Mouse (Mus musculus) lung, postnatal 0 days (tissue): Measurements from ENCODE around the gene Safb. TPM values are rescaled to one million over a fixed set of nuclear protein-coding genes. Genes with fewer than 3 reads are reported as not detected.

ENCODE experiments used
- ATAC-seq: fragments of 200-750 bp; cut with Nextera tagmentation; 2 replicates; pipeline ENCODE4 v1.8.0; 2017; ENCODE audit warnings: moderate library complexity
- DNase-seq: peaks from one replicate; pipeline ENCODE4 v3.0.0-alpha.2; 2016; ENCODE audit warnings: low spot score
- H3K27ac ChIP-seq: fragments of 300-500 bp; sonication (generic); 2 replicates; pipeline ENCODE4 v1.5.1; 2014; ENCODE audit warnings: antibody characterized with exemption, mild to moderate bottlenecking, low read length, mixed read lengths
- H3K27me3 ChIP-seq: fragments of 300-500 bp; sonication (generic); replicated peaks from 2 replicates; pipeline ENCODE4 v1.6.1; 2014; ENCODE audit warnings: low read length, mixed read lengths; ENCODE audit not compliant: insufficient read depth
- H3K36me3 ChIP-seq: fragments of 300-500 bp; sonication (generic); 2 replicates; pipeline ENCODE4 v1.6.1; 2014; ENCODE audit warnings: low read length, mixed read lengths; ENCODE audit not compliant: insufficient read depth
- H3K4me1 ChIP-seq: fragments of 300-500 bp; sonication (generic); 2 replicates; pipeline ENCODE4 v1.6.1; 2014; ENCODE audit warnings: antibody characterized with exemption, low read depth, low read length, mixed read lengths; ENCODE audit not compliant: insufficient read depth
- H3K4me2 ChIP-seq: fragments of 300-500 bp; sonication (generic); replicated peaks from 2 replicates; pipeline ENCODE4 v1.6.1; 2014; ENCODE audit warnings: low read depth, mild to moderate bottlenecking, low read length, moderate library complexity, mixed read lengths
- H3K4me3 ChIP-seq: fragments of 300-500 bp; sonication (generic); 2 replicates; pipeline ENCODE4 v1.5.1; 2014; ENCODE audit warnings: low read depth, low read length
- H3K9ac ChIP-seq: fragments of 300-500 bp; sonication (generic); replicated peaks from 2 replicates; pipeline ENCODE4 v1.6.1; 2014; ENCODE audit warnings: low read depth, mild to moderate bottlenecking
- H3K9me3 ChIP-seq: fragments of 300-500 bp; sonication (generic); 2 replicates; pipeline ENCODE4 v1.6.1; 2016; ENCODE audit warnings: low read length, mixed read lengths
- CTCF ChIP-seq: IDR thresholded peaks from 2 replicates; pipeline ENCODE4 v1.5.1; 2016; ENCODE audit warnings: antibody characterized with exemption, mild to moderate bottlenecking
- EP300 ChIP-seq: IDR thresholded peaks from 2 replicates; pipeline ENCODE4 v1.6.1; 2016; ENCODE audit warnings: antibody characterized with exemption, mild to moderate bottlenecking, control low read depth
- WGBS: fragments of 180-500 bp; shearing (Covaris S2); extraction: QIAGEN DNeasy Blood & Tissue Kit; methylation state at CpG from one replicate; pipeline ENCODE4 v1.1.7; 2014; 5-methylcytosine and 5-hydroxymethylcytosine counted together
- polyA plus RNA-seq: library from polyadenylated mRNA; unstranded; fragments of >200 nt; fragmentation: Nextera tagmentation; extraction: Ambion mirVana; gene quantifications from 2 replicates; pipeline ENCODE4 v1.2.1, GENCODE M21; 2015

Safb gene
- polyA plus RNA-seq, 1 experiment from 2014 or later, result 43.4 TPM

- no peak for ATAC-seq
- Histone ChIP-seq H3K4me1 (no peaks in the 10 kb centered on the region), H3K27me3 (no peaks in the 10 kb centered on the region), H3K9me3 (no peaks in the 10 kb centered on the region), H3K27ac (no peak overlapping the region), H3K36me3 (peaks cover 56% of the 10 kb centered on the region), H3K9ac (no peak overlapping the region), H3K4me3 (no peak overlapping the region), H3K4me2 (no peak overlapping the region)
- DNase-seq, result no peak
- no peak for TF ChIP-seq CTCF
- TF ChIP-seq EP300, result no peak
- 45% methylated on average over 1 of the region's 1 CpGs for WGBS
Measured at GRCm38 (mm10) chr17:56572154-56572553, 12.5 kb upstream of the Safb start.

- no peak for TF ChIP-seq EP300
- TF ChIP-seq CTCF, result no peak
- Histone ChIP-seq H3K9me3 (no peaks in the 10 kb centered on the region), H3K27ac (no peak overlapping the region), H3K36me3 (peaks cover 55% of the 10 kb centered on the region), H3K9ac (no peak overlapping the region), H3K27me3 (no peaks in the 10 kb centered on the region), H3K4me2 (no peak overlapping the region), H3K4me1 (no peaks in the 10 kb centered on the region), H3K4me3 (no peak overlapping the region)
- WGBS, result 90% methylated on average over 3 of the region's 3 CpGs
- DNase-seq (no peak), ATAC-seq (no peak)
Measured at GRCm38 (mm10) chr17:56572939-56573338, 11.7 kb upstream of the Safb start.

GRCm38 (mm10) chr17:56583071-56583470 is 1.6 kb upstream of the Safb start:
- peaks cover 7% of the 10 kb centered on the region for H3K36me3 ChIP-seq
- 0 out of 2 replicates have a peak overlapping the region, but pooled peaks have one; percentile 98 for H3K27ac ChIP-seq
- DNase-seq (no peak), ATAC-seq (no peak)
- H3K4me3 ChIP-seq, result peak overlapping the region; percentile 86
- peak overlapping the region; percentile 70 for H3K4me2 ChIP-seq
- WGBS, result 77% methylated on average over 1 of the region's 1 CpGs
- no peaks in the 10 kb centered on the region for H3K27me3 ChIP-seq
- 0 out of 2 replicates have a peak overlapping the region, but pooled peaks have one; percentile 12 for H3K9ac ChIP-seq
- no peaks in the 10 kb centered on the region for H3K9me3 ChIP-seq
- peaks cover 26% of the 10 kb centered on the region; the same call in 1 of the 2 replicates for H3K4me1 ChIP-seq
- no peak for TF ChIP-seq EP300
- no peak for TF ChIP-seq CTCF

GRCm38 (mm10) chr17:56583611-56584256 is 891 bp upstream of the Safb start:
- TF ChIP-seq CTCF, result no peak
- no peak for TF ChIP-seq EP300
- peak overlapping the region; percentile 86 for H3K4me3 ChIP-seq
- peak overlapping the region; percentile 91 for H3K9ac ChIP-seq
- under 1% methylated on average over 26 of the region's 33 CpGs for WGBS
- peak overlapping the region; percentile 70 for H3K4me2 ChIP-seq
- DNase-seq (peak; percentile 75), ATAC-seq (peak; percentile 1; the same call in 1 of the 2 replicates)
- no peaks in the 10 kb centered on the region for H3K27me3 ChIP-seq
- peaks cover 26% of the 10 kb centered on the region; the same call in 1 of the 2 replicates for H3K4me1 ChIP-seq
- peaks cover 2% of the 10 kb centered on the region; the same call in 1 of the 2 replicates for H3K36me3 ChIP-seq
- H3K9me3 ChIP-seq, result no peaks in the 10 kb centered on the region
- peak overlapping the region; percentile 98 for H3K27ac ChIP-seq

- Histone ChIP-seq H3K4me1 (peaks cover 26% of the 10 kb centered on the region; the same call in 1 of the 2 replicates), H3K4me3 (peak overlapping the region; percentile 96), H3K27me3 (no peaks in the 10 kb centered on the region), H3K4me2 (peak overlapping the region; percentile 62), H3K27ac (peak overlapping the region; percentile 94), H3K36me3 (peaks cover 15% of the 10 kb centered on the region; the same call in 1 of the 2 replicates), H3K9me3 (no peaks in the 10 kb centered on the region), H3K9ac (peak overlapping the region; percentile 88)
- no peak for TF ChIP-seq EP300
- no peak for TF ChIP-seq CTCF
- peak; percentile 68 for DNase-seq
- ATAC-seq, result no peak; the same call in 1 of the 2 replicates
- WGBS, result under 1% methylated on average over 55 of the region's 61 CpGs
Measured at GRCm38 (mm10) chr17:56585171-56585821, 671 bp downstream of the Safb start.

GRCm38 (mm10) chr17:56587773-56588172 is 3.1 kb downstream of the Safb start:
- peaks cover 17% of the 10 kb centered on the region; the same call in 1 of the 2 replicates for H3K36me3 ChIP-seq
- no peak for ATAC-seq

More at GRCm38 (mm10) chr17:56587773-56588172, 3.1 kb downstream of the Safb start:
- no peak for TF ChIP-seq EP300
- no peak for TF ChIP-seq CTCF
- Histone ChIP-seq H3K4me2 (no peak overlapping the region), H3K27ac (0 out of 2 replicates have a peak overlapping the region, but pooled peaks have one; percentile 15), H3K4me1 (peaks cover 19% of the 10 kb centered on the region; the same call in 1 of the 2 replicates), H3K4me3 (no peak overlapping the region), H3K9ac (no peak overlapping the region), H3K9me3 (no peaks in the 10 kb centered on the region), H3K27me3 (no peaks in the 10 kb centered on the region)
- DNase-seq, result no peak
- 65% methylated on average over 1 of the region's 1 CpGs for WGBS
